Mouse (Mus musculus): ENCODE measurements around the gene Gpcpd1.

DNA sequence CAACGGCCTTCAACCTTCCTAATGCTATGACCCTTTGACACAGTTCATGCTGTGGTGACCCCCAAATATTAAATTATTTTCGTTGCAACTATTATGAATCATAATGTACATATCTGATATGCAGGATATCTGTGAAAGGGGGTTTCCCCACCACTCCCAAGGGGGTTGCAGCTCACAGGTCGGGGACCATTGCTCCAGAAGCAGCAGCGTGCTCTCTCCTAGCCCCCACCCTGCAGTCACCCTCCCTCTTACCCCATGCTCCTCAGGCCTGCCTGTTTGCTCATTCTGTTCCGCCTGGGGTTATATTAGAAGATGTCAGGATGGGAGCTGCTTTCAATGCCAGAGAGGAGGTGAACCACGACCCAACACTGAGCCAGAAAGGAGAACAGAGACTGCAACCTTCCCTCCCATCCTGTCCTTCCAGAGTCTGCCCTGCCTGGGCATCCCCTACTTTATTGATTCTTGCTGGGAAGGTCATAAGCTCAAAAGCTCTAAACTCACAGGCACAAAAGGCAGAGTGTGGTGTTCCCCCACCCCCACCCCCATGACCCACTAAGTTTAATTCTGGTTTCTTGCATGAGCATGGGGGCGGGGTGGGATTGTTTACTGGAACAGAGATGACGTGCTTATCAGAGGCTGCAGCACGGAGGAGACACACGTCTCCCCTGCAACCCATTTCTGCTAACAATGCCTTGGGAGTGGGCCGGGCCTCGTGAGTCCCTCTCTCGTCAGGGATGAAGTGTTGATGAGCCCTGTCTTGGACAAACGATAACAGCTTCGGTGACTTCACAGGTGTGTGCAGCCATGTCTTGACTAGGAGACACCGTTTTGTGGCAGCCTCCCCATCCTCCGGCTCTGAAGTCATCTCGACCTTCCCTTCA lies 69.3 kb downstream of the Gpcpd1 start:
- TF ChIP-seq POLR2A (IDR thresholded peaks at IDR 0.05; ENCODE audit: borderline replicate concordance, extremely low read depth, insufficient read depth, insufficient read length, poor library complexity, severe bottlenecking), result no peak
- TF ChIP-seq CTCF (IDR thresholded peaks at IDR 0.05; ENCODE audit: borderline replicate concordance, extremely low read depth, insufficient read depth, insufficient read length), result no peak
